Mouse (Mus musculus): ENCODE results near the gene Xlr3b.
"Not testable (repeated sequence)": the region's sequence is repeated elsewhere in the genome, so short reads cannot be mapped to it uniquely, and the experiment has no call there.

The Xlr3b gene

DNA sequence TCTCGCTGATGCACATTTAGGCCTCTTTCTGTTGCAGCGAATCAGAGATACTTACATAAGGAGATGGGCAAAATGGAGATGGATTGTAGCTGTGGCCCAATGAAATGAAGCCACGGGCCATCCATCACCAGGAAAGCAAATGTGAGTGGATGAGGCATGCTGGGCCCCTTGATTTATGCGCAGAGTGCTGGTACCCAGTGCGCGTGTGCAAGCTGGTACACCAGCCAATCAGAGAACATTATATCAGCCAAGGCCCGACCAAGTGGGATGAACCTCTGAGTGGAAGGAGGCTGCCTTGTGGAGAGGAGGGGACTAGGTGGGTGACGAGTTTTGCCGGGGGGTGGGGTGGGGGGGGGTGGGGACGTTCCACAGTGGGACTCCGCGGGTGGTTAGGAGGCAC is at the start of gene Xlr3b:
Gene Xlr3b, plus strand, starts transcription at position 274 of the 400 bp plus-strand sequence.
- not testable (repeated sequence) for DNase-seq (ENCODE audit: low spot score in 2 of 2)

DNA sequence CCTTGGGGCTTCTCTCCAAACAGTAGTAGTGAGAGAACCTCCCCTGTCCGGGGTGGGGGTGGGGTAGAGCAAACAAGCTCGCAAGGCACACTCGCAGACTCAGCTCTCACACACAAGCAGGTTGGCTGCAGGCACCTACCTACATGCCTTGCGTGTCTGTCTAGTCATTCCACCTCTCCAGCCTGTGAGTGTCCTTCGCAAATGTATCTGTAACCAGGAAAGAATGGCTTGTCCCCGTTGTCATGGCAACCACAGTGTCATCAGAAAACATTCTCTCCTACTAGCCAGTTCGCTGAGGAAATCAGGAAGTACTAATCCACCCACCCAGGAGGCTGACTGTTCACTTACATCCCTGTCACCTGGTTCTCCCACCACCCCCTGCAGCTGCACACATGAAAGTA is 48.8 kb upstream of the Xlr3b start:
- DNase-seq (ENCODE audit: low spot score in 2 of 2) = not testable (repeated sequence)

DNA sequence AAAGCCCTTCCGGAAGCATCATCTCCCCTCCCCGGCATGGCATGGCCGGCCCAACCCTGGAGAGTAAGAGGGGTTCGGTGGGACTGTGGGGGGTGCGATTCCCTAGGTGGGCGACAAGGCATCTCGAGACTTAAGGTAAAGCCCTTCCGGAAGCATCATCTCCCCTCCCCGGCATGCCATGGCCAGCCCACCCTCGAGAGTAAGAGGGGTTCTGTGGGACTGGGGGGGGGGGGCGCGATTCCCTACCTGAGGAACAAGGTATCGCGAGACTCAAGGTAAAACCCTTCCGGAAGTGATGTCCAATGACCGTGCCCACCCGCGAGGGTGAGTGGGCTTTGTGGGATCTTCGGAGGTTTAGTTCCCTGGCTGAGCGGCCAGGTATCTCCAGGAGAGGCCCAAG is 43.5 kb upstream of the Xlr3b start, which contains the start of gene Xlr5b:
Gene Xlr5b, plus strand, starts transcription at position 301 of the 400 bp plus-strand sequence.
- not testable (repeated sequence) for DNase-seq (ENCODE audit: low spot score in 2 of 2)

DNA sequence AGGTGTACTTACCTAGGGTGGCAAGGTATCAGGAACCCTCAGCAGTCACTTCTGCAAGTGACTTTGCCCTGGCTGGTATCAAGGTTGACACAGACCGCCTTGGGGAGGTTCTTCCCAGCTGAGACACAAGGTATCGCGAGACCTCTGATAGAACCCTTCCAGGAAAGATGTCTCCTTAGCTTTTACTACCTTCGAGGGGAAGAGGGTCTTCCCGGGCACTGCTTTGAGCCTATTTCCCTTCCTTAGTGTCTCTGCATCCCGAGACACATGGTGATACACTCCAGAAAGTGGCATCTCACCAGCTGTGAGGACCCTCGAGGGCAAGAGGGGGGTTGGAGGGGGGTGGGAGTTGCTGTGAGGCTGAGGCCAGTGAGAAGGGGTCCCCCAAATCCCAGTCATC is 42.7 kb upstream of the Xlr3b start, which contains the start of gene DXBay18:
Gene DXBay18, minus strand, starts transcription at position 101 of the 400 bp plus-strand sequence.
- not testable (repeated sequence) for DNase-seq (ENCODE audit: low spot score in 2 of 2)

DNA sequence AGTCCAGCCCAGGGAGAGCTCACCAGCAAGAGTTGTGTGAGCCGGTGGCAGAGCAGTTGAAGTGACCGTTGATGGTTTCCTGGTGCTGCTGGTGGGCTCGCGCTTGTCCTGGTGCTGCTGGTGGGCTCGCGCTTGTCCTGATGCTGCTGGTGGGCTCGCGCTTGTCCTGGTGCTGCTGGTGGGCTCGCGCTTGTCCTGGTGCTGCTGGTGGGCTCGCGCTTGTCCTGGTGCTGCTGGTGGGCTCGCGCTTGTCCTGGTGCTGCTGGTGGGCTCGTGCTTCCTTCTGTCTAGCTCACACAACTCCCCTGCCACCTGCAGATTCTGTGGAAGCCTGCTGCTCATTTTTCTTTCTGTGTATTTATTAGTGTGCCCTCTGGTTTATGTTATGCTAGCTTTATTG is 15.1 kb upstream of the Xlr3b start, which contains the start of gene Spin2d:
Gene Spin2d, minus strand, starts transcription at position 101 of the 400 bp plus-strand sequence.
- DNase-seq (ENCODE audit: low spot score in 2 of 2) = not testable (repeated sequence)

DNA sequence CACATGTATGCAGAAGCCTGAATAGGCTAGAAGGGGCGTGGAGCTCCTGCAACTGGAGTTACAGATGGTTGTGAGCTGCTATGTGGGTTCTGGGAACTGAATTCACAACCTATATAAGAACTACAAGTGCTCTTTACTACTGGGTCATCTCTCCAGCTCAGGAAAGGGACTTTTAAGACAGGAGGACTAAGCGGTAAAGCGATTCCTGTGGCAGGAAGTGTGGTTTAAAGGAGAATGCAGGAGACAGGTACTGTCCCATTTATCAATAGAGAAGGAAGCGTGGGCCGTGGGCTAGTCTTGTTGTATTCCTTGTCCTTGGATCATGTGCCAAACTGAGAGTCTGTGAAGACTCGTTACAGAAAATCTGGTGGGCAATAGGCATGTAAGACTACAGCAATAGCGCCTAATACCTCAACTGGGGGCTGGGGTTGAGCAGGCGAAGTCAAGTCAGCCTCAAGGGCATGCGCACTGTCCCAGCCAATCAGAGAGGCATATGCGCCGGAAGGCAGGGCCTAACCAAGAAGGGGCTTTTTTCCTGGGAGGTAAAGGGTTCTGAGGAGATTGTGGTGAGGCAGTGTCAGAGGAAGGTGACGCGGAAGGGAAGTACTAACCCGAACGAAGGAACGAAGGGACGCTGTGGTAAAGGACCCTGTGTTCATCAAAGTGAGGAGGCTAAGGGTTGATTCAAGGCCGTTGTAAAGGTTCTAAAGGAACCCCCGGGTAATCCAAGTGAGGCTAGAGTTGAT is 22.0 kb downstream of the Xlr3b start, which contains the start of gene Xlr4b:
Gene Xlr4b, plus strand, starts transcription at position 515 of the 746 bp plus-strand sequence.
- DNase-seq (ENCODE audit: low spot score in 2 of 2) = not testable (repeated sequence)

DNA sequence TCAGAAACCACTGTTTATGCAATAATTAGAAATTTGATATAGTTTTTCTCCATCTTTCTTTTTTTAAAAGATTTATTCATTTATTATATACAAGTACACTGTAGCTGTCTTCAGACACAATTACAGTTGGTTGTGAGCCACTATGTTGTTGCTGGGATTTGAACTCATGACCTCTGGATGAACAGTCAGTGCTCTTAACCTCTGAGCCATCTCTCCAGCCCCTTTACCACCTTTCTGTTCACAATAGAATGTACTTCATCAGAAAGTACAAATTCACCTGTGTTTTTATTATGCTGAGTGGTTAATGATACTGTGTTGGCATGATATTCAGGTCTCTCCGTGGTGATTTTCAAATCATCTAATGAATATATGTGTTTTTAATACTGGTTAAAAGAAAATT is 33.4 kb downstream of the Xlr3b start:
- no peak for DNase-seq (ENCODE audit: low spot score in 2 of 2)

DNA sequence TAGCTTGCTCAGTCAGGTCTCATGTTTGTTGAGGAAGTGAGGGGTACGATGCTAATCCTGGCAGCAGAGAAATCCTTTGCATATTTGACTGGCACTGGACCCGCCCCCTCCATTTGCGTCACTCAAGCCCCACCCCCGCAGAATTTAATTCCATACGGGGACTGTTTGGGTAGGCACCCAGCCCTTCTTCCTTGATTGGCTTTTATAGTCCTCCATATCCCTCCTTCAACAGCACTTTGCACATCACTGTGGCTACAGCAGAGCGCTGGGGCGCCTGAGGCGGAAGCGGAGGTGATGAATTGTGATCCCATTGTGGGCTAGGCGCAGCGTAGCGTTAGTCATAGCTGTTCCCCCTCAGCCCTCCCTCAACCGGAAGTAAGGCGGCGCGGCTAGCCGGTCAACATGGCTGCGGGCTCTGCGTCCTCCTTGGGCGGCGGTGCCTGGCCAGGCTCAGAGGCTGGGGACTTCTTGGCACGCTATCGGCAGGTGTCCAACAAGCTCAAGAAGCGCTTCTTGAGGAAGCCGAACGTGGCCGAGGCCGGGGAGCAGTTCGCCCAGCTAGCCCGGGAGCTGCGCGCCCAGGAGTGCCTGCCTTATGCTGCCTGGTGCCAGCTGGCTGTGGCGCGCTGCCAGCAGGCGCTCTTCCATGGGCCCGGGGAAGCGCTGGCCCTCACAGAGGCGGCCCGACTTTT is 36.1 kb downstream of the Xlr3b start, which contains the start of gene F8a:
Gene F8a, plus strand, starts transcription at position 378 of the 692 bp plus-strand sequence.
- peak; percentile 70 to 75 for DNase-seq (ENCODE audit: low spot score in 2 of 2)

DNA sequence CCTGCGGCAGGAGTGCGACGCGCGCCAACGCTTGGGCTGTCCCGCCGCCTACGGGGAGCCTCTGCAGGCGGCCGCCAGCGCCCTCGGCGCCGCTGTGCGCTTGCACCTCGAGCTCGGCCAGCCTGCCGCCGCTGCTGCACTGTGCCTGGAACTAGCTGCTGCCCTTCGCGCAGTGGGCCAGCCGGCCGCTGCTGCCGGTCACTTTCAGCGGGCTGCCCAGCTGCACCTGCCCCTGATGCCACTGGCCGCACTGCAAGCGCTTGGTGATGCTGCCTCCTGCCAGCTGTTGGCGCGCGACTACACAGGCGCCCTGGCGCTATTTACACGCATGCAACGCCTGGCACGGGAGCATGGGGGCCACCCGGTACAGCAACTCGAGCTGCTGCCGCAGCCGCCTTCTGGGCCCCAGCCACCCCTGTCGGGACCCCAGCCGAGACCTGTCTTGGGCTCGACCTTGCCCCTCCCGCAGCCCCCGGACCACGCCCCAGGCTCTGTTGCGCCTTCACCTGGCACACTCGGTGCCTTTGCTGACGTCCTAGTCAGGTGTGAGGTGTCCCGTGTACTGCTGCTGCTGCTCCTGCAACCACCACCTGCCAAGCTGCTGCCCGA is 36.7 kb downstream of the Xlr3b start:
- peak; percentile 16 to 51 for DNase-seq (ENCODE audit: low spot score in 2 of 2)

DNA sequence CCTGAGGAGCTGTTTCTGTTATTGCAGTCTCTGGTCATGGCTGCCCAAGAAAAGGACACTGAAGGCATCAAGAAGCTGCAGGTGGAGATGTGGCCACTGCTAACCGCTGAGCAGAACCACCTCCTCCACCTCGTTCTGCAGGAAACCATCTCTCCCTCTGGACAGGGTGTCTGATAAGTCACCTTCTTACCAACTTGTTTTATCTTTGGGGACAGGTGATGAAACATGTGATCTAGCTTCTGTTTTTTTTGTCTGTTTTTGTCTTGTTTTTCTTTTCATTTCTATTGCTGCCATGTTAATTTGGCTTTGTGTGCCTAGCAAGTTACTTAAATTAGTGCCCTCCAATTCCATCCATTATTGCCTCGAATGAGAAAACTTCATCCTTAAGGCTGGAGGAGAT is 37.3 kb downstream of the Xlr3b start:
- no peak for DNase-seq (ENCODE audit: low spot score in 2 of 2)

DNA sequence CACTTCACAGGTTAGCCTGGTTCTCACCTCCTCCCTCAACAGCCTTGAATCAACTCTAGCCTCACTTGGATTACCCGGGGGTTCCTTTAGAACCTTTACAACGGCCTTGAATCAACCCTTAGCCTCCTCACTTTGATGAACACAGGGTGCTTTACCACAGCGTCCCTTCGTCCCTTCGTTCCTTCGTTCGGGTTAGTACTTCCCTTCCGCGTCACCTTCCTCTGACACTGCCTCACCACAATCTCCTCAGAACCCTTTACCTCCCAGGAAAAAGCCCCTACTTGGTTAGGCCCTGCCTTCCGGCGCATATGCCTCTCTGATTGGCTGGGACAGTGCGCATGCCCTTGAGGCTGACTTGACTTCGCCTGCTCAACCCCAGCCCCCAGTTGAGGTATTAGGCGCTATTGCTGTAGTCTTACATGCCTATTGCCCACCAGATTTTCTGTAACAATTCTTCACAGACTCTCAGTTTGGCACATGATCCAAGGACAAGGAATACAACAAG is 50.9 kb downstream of the Xlr3b start, which contains the start of gene Xlr4c:
Gene Xlr4c, minus strand, starts transcription at position 310 of the 505 bp plus-strand sequence.
- not testable (repeated sequence) for DNase-seq (ENCODE audit: low spot score in 2 of 2)
